Mouse (Mus musculus): Measurements from ENCODE around the gene Csnk2a1. TPM values are rescaled to one million over a fixed set of nuclear protein-coding genes. Genes with fewer than 3 reads are reported as not detected.
"Not testable (repeated sequence)": the region's sequence is repeated elsewhere in the genome, so short reads cannot be mapped to it uniquely, and the experiment has no call there.

Csnk2a1 gene
- polyA plus RNA-seq, 1 experiment from 2014 or later, result 106 TPM

- H3K4me2 ChIP-seq (ENCODE audit: low read length); H3K27ac ChIP-seq (replicated peaks in 1 of 2; ENCODE audit: control insufficient read depth in 1 of 2, insufficient read depth in 1 of 2, low read depth in 2 of 2, low read length in 2 of 2); H3K9me3 ChIP-seq (ENCODE audit: control insufficient read depth, low read length); H3K36me3 ChIP-seq (ENCODE audit: control insufficient read depth, insufficient read depth, low read length); H3K4me3 ChIP-seq (ENCODE audit: control insufficient read depth in 1 of 2, insufficient read depth in 1 of 2, low read depth in 1 of 2, low read length in 2 of 2); H3K9ac ChIP-seq (ENCODE audit: low read length); H3K27me3 ChIP-seq (ENCODE audit: control insufficient read depth, insufficient read depth, low read length); H3K4me1 ChIP-seq (ENCODE audit: control insufficient read depth in 2 of 2, insufficient read depth in 2 of 2, low read length in 2 of 2); ATAC-seq (ENCODE audit: insufficient number of reproducible peaks, insufficient read depth, low FRiP score, low read depth): not testable (repeated sequence)
- 86% methylated on average over 7 of the region's 9 CpGs for WGBS
Measured at GRCm38 (mm10) chr2:152206139-152206538, 20.5 kb upstream of the Csnk2a1 start.

DNA sequence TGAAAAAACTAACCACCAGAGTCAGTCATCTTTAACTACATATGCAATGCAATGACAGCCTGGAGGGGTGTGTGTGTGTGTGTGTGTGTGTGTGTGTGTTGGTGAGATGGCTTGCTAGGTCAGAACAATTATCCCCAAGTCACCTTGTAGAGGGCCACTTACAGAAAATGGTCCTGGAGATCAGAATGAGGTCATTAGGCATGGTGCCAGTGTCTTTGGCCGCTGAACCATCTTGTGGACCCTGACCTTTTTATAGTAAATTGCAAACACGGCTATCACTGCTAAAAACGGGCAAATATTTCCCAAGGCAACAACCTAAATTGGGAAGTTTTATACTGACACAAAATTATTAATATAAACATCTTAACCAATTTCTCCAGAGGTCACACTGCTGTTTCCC, 14.8 kb upstream of the Csnk2a1 start:
- H3K27me3 ChIP-seq (ENCODE audit: control insufficient read depth, insufficient read depth, low read length), result no peaks in the 10 kb centered on the region
- H3K36me3 ChIP-seq (ENCODE audit: control insufficient read depth, insufficient read depth, low read length), result no peaks in the 10 kb centered on the region
- H3K4me2 ChIP-seq (ENCODE audit: low read length), result no peak overlapping the region
- no peak overlapping the region for H3K9ac ChIP-seq (ENCODE audit: low read length)
- no peak for ATAC-seq (ENCODE audit: insufficient number of reproducible peaks, insufficient read depth, low FRiP score, low read depth)
- no peaks in the 10 kb centered on the region for H3K4me1 ChIP-seq (ENCODE audit: control insufficient read depth in 2 of 2, insufficient read depth in 2 of 2, low read length in 2 of 2)
- no peak overlapping the region for H3K27ac ChIP-seq (replicated peaks in 1 of 2; ENCODE audit: control insufficient read depth in 1 of 2, insufficient read depth in 1 of 2, low read depth in 2 of 2, low read length in 2 of 2)
- H3K4me3 ChIP-seq (ENCODE audit: control insufficient read depth in 1 of 2, insufficient read depth in 1 of 2, low read depth in 1 of 2, low read length in 2 of 2), result no peak overlapping the region
- H3K9me3 ChIP-seq (ENCODE audit: control insufficient read depth, low read length), result no peaks in the 10 kb centered on the region
- WGBS, result 68% methylated on average over 3 of the region's 3 CpGs

- H3K36me3 ChIP-seq (ENCODE audit: control insufficient read depth, insufficient read depth, low read length), result no peaks in the 10 kb centered on the region
- ATAC-seq (ENCODE audit: insufficient number of reproducible peaks, insufficient read depth, low FRiP score, low read depth), result no peak
- no peak overlapping the region for H3K4me2 ChIP-seq (ENCODE audit: low read length)
- no peaks in the 10 kb centered on the region for H3K27me3 ChIP-seq (ENCODE audit: control insufficient read depth, insufficient read depth, low read length)
- no peak overlapping the region for H3K9ac ChIP-seq (ENCODE audit: low read length)
- H3K9me3 ChIP-seq (ENCODE audit: control insufficient read depth, low read length), result no peaks in the 10 kb centered on the region
- no peaks in the 10 kb centered on the region for H3K4me1 ChIP-seq (ENCODE audit: control insufficient read depth in 2 of 2, insufficient read depth in 2 of 2, low read length in 2 of 2)
- 55% methylated on average over 1 of the region's 1 CpGs for WGBS
- H3K27ac ChIP-seq (replicated peaks in 1 of 2; ENCODE audit: control insufficient read depth in 1 of 2, insufficient read depth in 1 of 2, low read depth in 2 of 2, low read length in 2 of 2), result no peak overlapping the region
- H3K4me3 ChIP-seq (ENCODE audit: control insufficient read depth in 1 of 2, insufficient read depth in 1 of 2, low read depth in 1 of 2, low read length in 2 of 2), result no peak overlapping the region
Measured at GRCm38 (mm10) chr2:152216975-152217374, 9.7 kb upstream of the Csnk2a1 start.

DNA sequence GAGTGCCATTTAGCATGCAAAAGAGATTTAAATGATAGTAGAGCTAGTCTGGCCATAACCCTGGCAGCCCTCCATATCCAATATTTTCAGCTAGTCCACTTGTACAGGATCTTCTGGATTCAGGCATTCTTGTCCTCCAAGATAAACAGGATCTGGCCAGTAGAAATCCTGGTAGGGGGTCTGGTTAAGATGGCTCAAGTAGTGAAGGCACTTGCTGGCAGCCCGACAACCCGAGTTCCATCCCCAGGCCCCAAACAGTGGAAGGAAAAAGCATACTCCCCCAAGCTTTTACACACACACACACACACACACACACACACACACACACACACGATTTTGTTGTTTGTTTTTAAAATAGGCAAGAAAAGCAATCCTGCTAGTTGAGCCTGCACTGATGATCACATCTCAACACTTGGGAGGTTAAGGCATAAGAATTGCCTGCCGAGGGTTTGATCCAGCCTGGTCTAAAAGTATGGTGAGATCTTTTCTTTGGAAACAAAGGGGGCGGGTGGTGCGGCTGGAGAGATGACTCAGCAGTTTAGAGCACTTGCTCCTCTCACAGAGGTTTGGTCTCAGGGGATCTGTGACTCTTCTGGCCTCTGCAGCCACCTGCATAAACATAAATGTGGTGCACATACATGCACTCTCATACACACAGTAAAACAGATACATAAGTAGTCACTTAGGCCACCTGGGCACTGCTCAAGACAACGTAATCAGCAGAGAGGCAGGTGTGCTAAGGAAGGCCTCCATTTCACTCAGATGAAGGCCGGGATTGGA, 2.9 kb upstream of the Csnk2a1 start:
- peaks cover 4 to 20% of the 10 kb centered on the region in 2 experiments; a peak in 3 of 4 replicates for H3K4me1 ChIP-seq (ENCODE audit: control insufficient read depth in 2 of 2, insufficient read depth in 2 of 2, low read length in 2 of 2)
- H3K4me3 ChIP-seq (ENCODE audit: control insufficient read depth in 1 of 2, insufficient read depth in 1 of 2, low read depth in 1 of 2, low read length in 2 of 2), result no peak overlapping the region
- no peak overlapping the region for H3K4me2 ChIP-seq (ENCODE audit: low read length)
- no peak overlapping the region for H3K27ac ChIP-seq (replicated peaks in 1 of 2; ENCODE audit: control insufficient read depth in 1 of 2, insufficient read depth in 1 of 2, low read depth in 2 of 2, low read length in 2 of 2)
- no peaks in the 10 kb centered on the region for H3K36me3 ChIP-seq (ENCODE audit: control insufficient read depth, insufficient read depth, low read length)
- no peaks in the 10 kb centered on the region for H3K27me3 ChIP-seq (ENCODE audit: control insufficient read depth, insufficient read depth, low read length)
- ATAC-seq (ENCODE audit: insufficient number of reproducible peaks, insufficient read depth, low FRiP score, low read depth), result no peak
- 66% methylated on average over 8 of the region's 8 CpGs for WGBS
- no peaks in the 10 kb centered on the region for H3K9me3 ChIP-seq (ENCODE audit: control insufficient read depth, low read length)
- no peak overlapping the region for H3K9ac ChIP-seq (ENCODE audit: low read length)

- peaks cover 4 to 22% of the 10 kb centered on the region in 2 experiments; a peak in 3 of 4 replicates for H3K4me1 ChIP-seq (ENCODE audit: control insufficient read depth in 2 of 2, insufficient read depth in 2 of 2, low read length in 2 of 2)
- peak overlapping the region; percentile 67 for H3K4me2 ChIP-seq (ENCODE audit: low read length)
- H3K4me3 ChIP-seq (ENCODE audit: control insufficient read depth in 1 of 2, insufficient read depth in 1 of 2, low read depth in 1 of 2, low read length in 2 of 2), result no peak overlapping the region
- H3K36me3 ChIP-seq (ENCODE audit: control insufficient read depth, insufficient read depth, low read length), result no peaks in the 10 kb centered on the region
- 77% methylated on average over 7 of the region's 7 CpGs for WGBS
- no peaks in the 10 kb centered on the region for H3K9me3 ChIP-seq (ENCODE audit: control insufficient read depth, low read length)
- no peak overlapping the region for H3K27ac ChIP-seq (replicated peaks in 1 of 2; ENCODE audit: control insufficient read depth in 1 of 2, insufficient read depth in 1 of 2, low read depth in 2 of 2, low read length in 2 of 2)
- no peak for ATAC-seq (ENCODE audit: insufficient number of reproducible peaks, insufficient read depth, low FRiP score, low read depth)
- H3K9ac ChIP-seq (ENCODE audit: low read length), result peak overlapping the region; percentile 97
- no peaks in the 10 kb centered on the region for H3K27me3 ChIP-seq (ENCODE audit: control insufficient read depth, insufficient read depth, low read length)
Measured at GRCm38 (mm10) chr2:152225536-152225935, 1.1 kb upstream of the Csnk2a1 start.

GRCm38 (mm10) chr2:152227051-152227481, 427 bp downstream of the Csnk2a1 start:
- under 1% methylated on average over 38 of the region's 38 CpGs for WGBS
- ATAC-seq (ENCODE audit: insufficient number of reproducible peaks, insufficient read depth, low FRiP score, low read depth), result peak; percentile 82
- H3K4me3 ChIP-seq (ENCODE audit: control insufficient read depth in 1 of 2, insufficient read depth in 1 of 2, low read depth in 1 of 2, low read length in 2 of 2), result peak overlapping the region; percentile 62 to 95
- peak overlapping the region; percentile 85 for H3K4me2 ChIP-seq (ENCODE audit: low read length)
- peaks cover 4 to 22% of the 10 kb centered on the region in 2 experiments; a peak in 3 of 4 replicates for H3K4me1 ChIP-seq (ENCODE audit: control insufficient read depth in 2 of 2, insufficient read depth in 2 of 2, low read length in 2 of 2)
- no peaks in the 10 kb centered on the region for H3K9me3 ChIP-seq (ENCODE audit: control insufficient read depth, low read length)
- H3K27ac ChIP-seq (replicated peaks in 1 of 2; ENCODE audit: control insufficient read depth in 1 of 2, insufficient read depth in 1 of 2, low read depth in 2 of 2, low read length in 2 of 2), result peak overlapping the region; percentile 91 to 99
- H3K27me3 ChIP-seq (ENCODE audit: control insufficient read depth, insufficient read depth, low read length), result no peaks in the 10 kb centered on the region
- peak overlapping the region; percentile 97 for H3K9ac ChIP-seq (ENCODE audit: low read length)
- H3K36me3 ChIP-seq (ENCODE audit: control insufficient read depth, insufficient read depth, low read length), result no peaks in the 10 kb centered on the region

DNA sequence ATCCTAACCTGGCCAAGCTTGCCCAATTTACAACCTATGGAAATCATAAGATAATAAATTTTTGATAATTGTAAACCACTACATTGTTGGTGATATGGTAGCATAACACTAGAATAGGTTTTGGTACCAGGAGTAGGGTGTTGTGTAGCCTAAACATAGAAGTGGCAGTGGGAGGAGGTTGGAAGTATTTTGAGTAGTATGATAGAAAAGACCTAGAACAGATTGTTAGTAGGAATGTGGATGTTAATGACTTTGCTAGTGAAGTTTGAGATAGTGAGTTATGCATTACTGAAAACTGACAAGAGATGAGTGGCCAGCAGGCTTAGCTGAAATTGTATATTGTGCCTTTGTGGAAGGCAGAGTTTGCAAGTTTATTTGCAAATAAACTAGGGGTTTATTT, 3.4 kb downstream of the Csnk2a1 start:
- no peak overlapping the region for H3K4me2 ChIP-seq (ENCODE audit: low read length)

More for the DNA sequence above, 3.4 kb downstream of the Csnk2a1 start:
- Histone ChIP-seq H3K9ac (ENCODE audit: low read length) (no peak overlapping the region), H3K4me1 (ENCODE audit: control insufficient read depth in 2 of 2, insufficient read depth in 2 of 2, low read length in 2 of 2) (peaks cover 4 to 22% of the 10 kb centered on the region in 2 experiments; a peak in 3 of 4 replicates), H3K9me3 (ENCODE audit: control insufficient read depth, low read length) (no peaks in the 10 kb centered on the region), H3K36me3 (ENCODE audit: control insufficient read depth, insufficient read depth, low read length) (peaks cover 4% of the 10 kb centered on the region; the same call in 1 of the 2 replicates), H3K27me3 (ENCODE audit: control insufficient read depth, insufficient read depth, low read length) (no peaks in the 10 kb centered on the region), H3K27ac (replicated peaks in 1 of 2; ENCODE audit: control insufficient read depth in 1 of 2, insufficient read depth in 1 of 2, low read depth in 2 of 2, low read length in 2 of 2) (no peak overlapping the region), H3K4me3 (ENCODE audit: control insufficient read depth in 1 of 2, insufficient read depth in 1 of 2, low read depth in 1 of 2, low read length in 2 of 2) (no peak overlapping the region)
- no peak for ATAC-seq (ENCODE audit: insufficient number of reproducible peaks, insufficient read depth, low FRiP score, low read depth)

Data from heart, embryonic 14.5 days (tissue).